Mouse (Mus musculus): ENCODE results near the gene Eif4g3.

GRCm38 (mm10) chr4:137998232-137998631 is 5.4 kb downstream of the Eif4g3 start:
- TF ChIP-seq ZKSCAN1 (IDR thresholded peaks at IDR 0.05; ENCODE audit: low read depth, low read length) = no peak
- no peak for TF ChIP-seq CTCF (IDR thresholded peaks at IDR 0.05 in 2 of 3, conservative IDR thresholded peaks at IDR 0.05 in 1 of 3; ENCODE audit: control insufficient read depth in 1 of 3, insufficient read depth in 1 of 3, low read depth in 2 of 3, low read length in 3 of 3, poor library complexity in 1 of 3, severe bottlenecking in 1 of 3)
- TF ChIP-seq MAX (IDR thresholded peaks at IDR 0.05; ENCODE audit: low read length) = no peak
